Mouse (Mus musculus): ENCODE measurements around the gene Sgcb. TPM values are rescaled to one million over a fixed set of nuclear protein-coding genes. Genes with fewer than 3 reads are reported as not detected.

Sgcb gene
- polyA plus RNA-seq, 1 experiment = 32.3 TPM

Other genes with a start within 250 kb of the Sgcb start
- 0.16 and 0.50 TPM in 2 replicates for gene Cwh43, start 241.7 kb downstream of the Sgcb start, polyA plus RNA-seq (2012; rRNA removed)
- 12.9 and 16.1 TPM in 2 replicates for gene Dcun1d4, start 166.8 kb downstream of the Sgcb start, polyA plus RNA-seq (2012; rRNA removed)
- gene Lrrc66, start 15.3 kb downstream of the Sgcb start, polyA plus RNA-seq (2012; rRNA removed) = 0.10 and 0.19 TPM in 2 replicates
- 0.07 TPM in 1 of 2 replicates, not detected in the other for gene Spata18, start 3.6 kb upstream of the Sgcb start, polyA plus RNA-seq (2012; rRNA removed)